Mouse (Mus musculus) heart, postnatal 10 days (tissue): ENCODE results near the gene Akr1b7. TPM values are rescaled to one million over a fixed set of nuclear protein-coding genes. Genes with fewer than 3 reads are reported as not detected.
A peak's percentile ranks its signal among the peaks of the same experiment; 100 is the strongest.
"Not testable (repeated sequence)": the region's sequence is repeated elsewhere in the genome, so short reads cannot be mapped to it uniquely, and the experiment has no call there.

Experiments
- DNase-seq, 2 experiments: peaks; one replicate each; pipeline ENCODE4 v3.0.0; 2021
- intact Hi-C: fragments of 180-260 bp; cut with DNase I; formaldehyde crosslinking; loops from one replicate; pipeline ENCODE4 v1.15.1; 2025
- total RNA-seq, 2 experiments: library from RNA; stranded (reverse); gene quantifications; 2 replicates each; pipeline ENCODE4 v1.2.3; 2021

Akr1b7 gene
- not detected for total RNA-seq

DNA sequence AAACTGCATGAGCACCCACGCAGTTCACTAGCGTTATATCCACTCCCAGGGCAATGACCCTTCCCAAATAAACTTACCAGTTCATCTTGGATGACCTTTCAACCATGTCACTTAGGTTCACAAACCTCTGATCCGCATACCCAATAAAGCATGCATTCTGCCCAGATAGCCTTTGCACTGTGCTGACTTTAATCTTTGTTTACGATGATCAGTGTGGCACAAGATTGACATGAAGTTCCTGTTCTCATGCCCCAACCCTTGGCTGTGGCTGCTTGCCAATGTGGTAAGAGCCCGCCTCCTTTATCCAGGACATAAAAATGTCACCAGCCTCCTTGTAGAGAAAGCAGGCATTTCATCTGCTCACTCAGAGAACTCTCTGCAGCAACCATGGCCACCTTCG is at the start of gene Akr1b7:
Akr1b7 (plus strand) TSS at position 312 of the 400 bp plus-strand sequence.
- DNase-seq, result peak; percentile 6 to 14
- intact Hi-C loops, result no loop called here

DNA sequence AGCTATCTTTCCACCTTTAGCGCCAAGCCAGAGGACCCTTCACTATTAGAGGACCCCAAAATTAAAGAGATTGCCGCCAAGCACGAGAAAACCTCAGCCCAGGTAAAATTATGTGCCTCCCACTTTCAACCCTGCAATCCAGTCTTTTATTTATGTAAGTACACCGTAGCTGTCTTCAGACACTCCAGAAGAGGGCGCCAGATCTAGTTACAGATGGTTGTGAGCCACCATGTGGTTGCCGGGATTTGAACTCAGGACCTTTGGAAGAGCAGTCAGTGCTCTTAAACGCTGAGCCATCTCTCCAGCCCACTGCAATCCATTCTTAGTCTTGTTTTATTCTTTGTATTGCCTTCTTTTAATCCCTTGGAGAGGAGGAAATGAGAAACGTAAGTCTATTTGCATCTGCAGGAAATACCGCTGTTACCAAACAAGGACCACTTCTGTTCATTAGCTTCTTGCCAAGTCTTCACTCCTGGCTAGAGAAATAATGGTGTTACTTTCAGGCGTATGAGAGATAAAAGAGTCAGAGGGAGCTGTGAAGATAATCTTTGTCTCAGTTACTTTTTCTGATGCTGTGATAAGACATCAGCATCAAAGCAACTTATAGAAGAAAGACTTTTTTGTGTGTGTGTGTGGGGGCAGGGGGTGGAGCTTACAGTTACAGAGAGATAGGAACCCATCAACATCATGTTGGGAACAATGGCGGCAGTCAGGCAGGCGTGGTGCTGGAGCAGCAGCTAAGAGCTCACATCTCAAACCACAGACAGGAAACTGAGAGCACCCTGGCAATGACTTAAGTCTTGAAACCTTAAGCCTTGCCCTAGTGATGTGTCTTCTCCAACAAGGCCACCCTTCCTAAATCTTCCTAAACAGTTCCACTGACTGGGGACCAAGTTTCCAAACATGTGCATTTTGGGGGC is 47.7 kb upstream of the Akr1b7 start:
- intact Hi-C loops, result no loop called here

DNA sequence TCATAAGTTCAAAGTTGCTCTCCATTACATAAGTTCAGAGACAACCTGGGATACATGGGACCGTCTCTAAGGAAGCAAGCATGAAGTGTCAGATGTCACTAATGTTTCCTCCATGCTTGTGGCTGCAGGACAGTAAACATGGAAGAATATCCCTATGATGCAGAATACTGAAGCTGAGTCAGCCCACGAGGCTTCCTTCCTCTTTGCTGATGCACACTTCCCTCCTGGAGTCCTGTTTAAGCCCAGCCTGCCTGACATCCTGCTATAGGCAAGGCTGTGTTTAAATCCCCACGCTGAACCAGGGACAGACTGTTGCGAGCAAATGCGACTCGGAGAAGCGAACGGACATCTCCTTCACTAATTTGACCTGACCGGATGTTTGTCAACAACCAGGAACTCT is 44.1 kb upstream of the Akr1b7 start:
- intact Hi-C loops, result no loop called here
- peak in 1 of 2 experiments; percentile 15 for DNase-seq

More for the DNA sequence above, 47.7 kb upstream of the Akr1b7 start:
- no peak for DNase-seq

DNA sequence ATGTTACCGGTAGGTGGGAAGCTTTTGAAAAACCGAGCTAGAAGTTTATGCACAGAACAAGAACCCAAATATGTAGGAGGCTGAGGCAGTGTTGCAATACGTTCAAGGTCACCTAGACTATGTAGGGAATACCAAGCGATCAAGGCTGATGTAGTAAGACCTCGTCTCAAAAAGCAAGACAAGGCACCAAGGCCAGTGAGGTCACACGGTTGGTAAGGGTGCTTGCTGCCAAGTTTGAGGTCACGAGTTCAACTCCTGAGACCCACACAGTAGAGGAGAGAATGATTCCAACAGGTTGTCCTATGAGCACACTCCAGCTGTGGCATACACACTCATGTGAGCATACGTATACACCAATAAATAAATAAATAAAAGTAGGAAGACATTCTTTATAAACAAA is 42.1 kb upstream of the Akr1b7 start:
- intact Hi-C loops, result loop anchor here (2.0 to 5.0 kb wide), 2 partner anchors 21 to 77 kb away; no protein-coding TSS in a partner anchor
- DNase-seq, result no peak

DNA sequence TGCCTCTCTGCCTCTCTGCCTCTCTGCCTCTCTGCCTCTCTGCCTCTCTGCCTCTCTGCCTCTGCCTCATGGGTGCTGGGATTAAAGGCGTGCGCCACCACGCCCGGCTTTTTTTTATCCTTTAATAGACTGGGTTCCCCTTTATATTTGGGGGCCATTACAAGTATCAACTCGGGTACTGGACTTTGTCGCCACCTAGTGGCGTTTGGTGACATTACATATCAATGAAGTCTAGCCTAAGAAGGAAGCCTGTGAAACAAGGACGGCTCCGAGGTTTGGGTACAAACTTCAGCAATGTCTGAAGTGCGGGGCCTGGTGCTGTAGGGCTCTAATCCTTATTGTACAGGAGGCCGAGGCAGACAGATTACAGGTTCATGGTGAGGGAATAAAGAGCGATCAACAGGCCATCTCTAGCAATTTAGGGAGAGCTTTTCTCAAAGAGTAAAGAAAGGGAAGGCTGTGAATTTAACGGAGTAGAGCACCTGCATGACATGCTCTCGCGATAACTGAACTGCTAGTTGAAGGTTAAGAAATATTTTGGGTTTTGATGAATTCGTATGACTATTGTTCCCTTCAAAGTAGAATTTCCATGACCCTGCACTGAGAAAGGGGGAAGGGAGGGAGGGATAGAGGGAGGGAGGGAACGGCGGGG is 40.3 kb upstream of the Akr1b7 start:
- intact Hi-C loops, result loop anchor here (1.0 to 5.0 kb wide), 3 partner anchors 23 to 79 kb away; no protein-coding TSS in a partner anchor
- DNase-seq, result peak; percentile 86 to 90

DNA sequence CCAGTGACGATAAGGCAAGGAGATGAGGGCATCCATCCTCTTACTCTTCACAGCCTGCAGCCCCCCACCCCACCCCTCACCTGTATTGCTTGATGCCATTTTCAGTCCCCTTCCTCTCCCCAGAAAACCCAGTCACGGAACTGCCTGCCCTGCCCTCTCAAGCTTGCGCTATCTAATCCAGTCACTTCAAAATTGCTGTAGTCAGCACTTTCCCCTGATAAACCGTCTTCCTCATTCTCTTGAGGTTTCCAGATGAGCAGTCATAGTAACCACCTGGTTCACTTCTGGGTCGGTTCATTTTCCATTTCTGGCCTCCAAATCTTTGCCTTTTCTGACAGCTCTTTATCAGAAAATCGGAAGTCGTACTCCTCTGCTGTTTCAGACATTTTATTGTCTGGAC is 38.3 kb upstream of the Akr1b7 start:
- no peak for DNase-seq
- intact Hi-C loops, result loop anchor here (5.0 kb wide), 1 partner anchor 73 kb away; no protein-coding TSS in a partner anchor

DNA sequence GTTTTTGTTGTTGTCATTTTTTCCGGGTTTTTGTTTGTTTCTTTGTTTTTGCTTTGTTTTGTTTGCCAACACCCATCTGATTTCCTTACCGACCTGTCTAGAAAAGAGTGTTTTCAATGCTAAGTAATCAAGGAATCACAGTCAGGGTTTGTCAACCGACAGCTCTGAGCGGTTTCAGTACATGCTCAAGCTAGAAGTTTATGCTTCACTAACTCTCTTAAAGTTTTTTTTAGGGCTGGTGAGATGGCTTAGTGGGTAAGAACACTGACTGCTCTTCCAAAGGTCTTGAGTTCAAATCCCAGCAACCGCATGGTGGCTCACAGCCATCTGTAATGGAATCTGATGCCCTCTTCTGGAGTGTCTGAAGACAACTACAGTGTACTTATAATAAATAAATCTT is 36.2 kb upstream of the Akr1b7 start:
- DNase-seq, intact Hi-C loops: not testable (repeated sequence)

DNA sequence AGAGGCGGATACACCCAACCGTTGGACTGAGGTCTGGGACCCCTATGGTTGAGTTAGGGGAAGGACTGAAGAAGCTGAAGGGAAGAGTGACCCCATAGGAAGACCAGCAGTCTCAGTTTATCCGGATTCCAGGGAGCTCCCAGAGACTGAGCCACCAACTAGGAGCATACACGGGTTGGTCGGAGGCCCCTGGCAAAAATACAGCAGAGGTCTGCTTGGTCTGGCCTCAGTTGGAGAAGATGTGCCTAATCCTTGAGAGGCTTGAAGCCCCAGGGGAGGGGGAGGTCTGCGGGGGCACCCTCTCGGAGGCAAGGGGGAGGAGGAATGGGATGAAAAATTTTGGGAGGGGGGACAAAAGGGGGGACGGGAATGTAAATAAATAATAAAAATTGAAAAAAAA is 28.7 kb upstream of the Akr1b7 start:
- DNase-seq, result no peak

DNA sequence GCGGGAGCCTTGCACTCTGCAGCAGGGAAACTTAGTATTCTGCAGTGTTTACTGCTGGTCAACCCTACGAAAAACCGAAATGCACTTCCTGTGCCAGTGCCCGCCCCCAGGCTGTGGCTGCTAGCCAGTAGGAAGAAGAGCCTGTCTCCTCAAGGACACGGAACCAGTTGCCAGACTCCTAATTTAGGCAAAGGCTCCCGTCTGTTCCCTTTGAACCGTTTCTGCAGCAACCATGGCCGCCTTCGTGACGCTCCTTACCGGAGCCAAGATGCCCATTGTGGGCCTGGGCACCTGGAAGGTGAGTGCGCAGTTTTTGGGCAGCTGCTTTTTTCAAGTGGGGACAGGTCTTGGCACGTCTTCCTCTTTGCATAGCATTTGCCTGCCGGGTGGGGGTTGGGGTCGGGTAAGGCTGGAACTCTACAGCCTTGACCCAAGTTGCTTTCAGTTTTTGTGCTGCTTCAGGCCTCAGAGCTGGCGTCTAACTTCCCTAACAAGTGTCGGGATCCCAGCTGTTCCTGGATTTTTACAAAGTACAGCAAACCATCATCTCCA is 27.9 kb upstream of the Akr1b7 start, which contains the start of gene Akr1b10:
Akr1b10 (plus strand) TSS at position 109 of the 552 bp plus-strand sequence.
- intact Hi-C loops, result no loop called here
- peak; percentile 88 to 89 for DNase-seq

More for the DNA sequence above, 28.7 kb upstream of the Akr1b7 start:
- intact Hi-C loops, result no loop called here

DNA sequence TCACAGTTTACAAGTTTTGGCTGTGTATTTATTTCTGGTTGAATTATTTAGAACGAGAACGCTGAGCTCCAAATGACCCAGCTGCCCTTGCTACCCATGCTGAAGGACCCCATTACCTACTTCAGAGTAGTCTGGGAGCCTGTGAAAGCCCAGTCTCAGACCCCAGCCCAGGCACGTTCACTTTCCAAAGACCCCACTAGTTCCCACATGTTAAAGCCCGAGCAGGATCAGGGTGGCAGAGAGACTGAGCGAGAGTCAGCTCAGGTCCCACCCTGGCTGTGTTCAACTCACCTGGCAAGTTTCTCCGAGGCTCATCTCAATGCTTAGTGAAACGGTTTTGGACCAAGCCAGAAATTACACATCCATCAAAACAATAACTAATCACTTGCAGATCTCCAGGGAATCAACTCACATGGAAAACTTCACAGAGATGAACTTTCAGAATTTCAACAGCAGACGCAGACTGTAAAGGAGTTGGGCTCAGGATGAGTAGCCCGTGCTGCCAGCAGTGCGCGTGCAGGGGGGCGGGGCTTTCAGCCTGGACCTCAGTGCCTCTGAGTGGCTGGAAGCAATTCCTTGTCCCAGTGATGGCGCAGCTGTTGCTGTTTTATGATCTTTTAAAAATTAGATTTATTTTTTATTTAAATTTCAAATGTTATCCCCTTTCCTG is 27.3 kb upstream of the Akr1b7 start:
- DNase-seq, result peak; percentile 77
- intact Hi-C loops, result no loop called here

DNA sequence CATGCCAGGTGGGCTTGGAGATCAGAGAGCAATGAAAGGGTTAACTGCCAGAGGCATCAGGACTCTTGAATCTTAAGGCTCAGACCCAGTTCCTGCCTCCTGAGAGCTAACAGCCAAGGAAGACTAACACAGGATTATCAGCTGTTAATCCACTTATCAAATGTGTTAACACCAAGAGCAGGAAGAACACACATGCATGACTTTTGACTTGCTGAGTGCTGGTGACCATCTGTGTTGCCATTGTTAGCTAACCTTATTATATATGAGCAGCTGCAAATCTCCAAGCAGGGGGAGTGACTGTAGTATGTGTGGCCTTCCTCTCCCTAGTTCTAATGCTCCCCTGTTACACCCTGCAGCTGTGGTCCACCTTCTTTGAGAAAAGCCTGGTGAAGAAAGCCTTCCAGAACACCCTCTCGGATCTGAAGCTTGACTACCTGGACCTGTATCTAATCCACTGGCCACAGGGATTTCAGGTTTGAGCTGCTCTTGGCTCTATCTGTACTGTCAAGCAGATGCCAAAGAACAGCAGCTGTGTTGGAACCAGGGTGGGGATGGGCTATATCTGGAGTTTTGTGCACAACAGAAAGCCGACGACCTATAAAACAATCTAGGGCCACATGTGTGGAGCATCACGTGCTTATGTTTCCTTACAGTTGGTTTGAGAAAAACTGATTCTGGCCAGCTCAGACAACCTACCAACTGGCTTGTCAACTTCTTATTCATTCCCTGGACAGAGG is 23.5 kb upstream of the Akr1b7 start:
- no peak for DNase-seq
- intact Hi-C loops, result no loop called here

DNA sequence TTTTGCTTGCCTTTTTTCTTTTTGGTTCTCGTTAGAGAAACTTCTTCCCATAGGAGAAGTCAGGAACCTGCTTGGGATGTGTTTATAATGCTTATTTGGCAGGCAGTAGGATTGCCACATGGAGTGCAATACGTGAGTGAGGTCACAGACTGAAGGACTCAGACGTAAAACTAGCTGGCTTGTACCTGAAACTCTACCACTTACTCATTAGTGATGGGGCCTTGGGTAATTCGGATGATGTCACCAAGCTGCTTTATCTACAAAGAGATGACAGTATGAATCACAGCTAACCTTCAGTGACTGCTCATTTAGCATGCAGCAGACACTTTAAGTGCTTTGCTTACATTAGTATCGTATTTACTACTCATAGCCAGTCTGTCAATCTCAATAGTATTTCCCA is 16.2 kb upstream of the Akr1b7 start:
- DNase-seq, result no peak
- intact Hi-C loops, result no loop called here

DNA sequence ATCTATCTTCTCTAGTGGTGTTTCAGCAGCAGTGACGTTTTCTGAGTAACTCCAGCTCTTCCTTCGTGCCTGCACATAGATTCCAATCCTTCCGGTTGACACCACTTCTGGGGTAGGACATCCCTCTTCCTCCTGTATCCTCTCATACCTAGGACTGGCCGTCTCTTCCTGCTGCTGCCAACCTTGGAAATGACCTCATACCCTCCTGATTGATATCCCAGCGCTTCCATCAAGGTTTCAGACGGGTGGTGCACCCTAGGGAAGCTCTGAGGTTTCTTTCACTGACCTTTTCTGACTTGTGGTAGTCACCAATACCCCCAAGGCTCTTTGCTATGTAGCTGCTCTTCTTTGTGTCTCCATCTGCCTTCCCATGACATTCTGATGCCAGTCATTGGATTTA is 13.7 kb upstream of the Akr1b7 start:
- intact Hi-C loops, result no loop called here
- no peak for DNase-seq

DNA sequence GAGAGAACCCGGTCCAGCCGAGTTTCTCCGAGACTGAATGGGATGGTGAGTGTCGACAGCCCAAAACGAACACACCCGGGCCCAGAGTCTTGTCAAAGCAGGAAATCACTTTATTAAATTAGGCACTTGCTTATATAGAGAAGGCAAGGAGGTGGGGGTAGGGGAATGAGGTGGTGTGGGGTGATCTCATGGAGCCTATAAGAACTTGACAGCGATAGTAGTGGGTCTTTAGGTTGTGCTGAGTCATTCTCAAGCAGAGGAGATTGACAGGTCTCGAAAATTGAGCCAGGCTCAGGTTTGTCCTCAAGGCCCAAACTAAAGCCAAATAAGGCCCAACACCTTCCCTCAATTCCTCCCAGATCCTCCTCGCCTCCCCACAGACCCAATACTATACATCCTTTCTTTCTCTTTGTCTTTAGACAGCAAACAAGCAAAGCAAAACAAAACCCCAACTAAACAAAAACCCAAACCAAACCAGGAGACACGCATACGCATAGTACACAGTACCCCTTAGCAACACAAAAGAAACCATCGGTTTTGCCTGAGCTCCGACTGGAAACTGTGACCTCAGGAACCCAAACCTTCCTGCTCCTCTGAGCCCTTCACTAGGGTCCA is 12.4 kb upstream of the Akr1b7 start:
- intact Hi-C loops, result no loop called here

DNA sequence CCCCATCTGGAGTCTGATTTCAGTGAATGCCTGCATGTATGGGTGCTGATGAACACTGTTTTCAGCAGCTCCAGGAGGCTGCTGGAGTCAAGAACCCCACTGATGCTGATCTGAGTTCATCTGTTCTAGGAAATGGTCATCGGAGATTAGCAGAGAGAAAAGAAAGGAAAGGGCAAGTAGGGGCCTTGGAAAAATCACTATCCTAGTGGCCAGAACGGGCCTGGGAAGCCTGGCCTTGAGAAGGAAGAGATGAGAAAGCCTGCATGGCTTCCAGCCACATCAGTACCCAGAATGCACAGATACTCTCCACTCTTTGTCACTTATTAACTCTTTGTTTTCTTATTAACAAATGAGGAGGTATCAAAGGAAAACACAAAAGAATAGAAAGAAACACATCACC is 11.4 kb upstream of the Akr1b7 start:
- intact Hi-C loops, result no loop called here
- DNase-seq, result no peak

More for the DNA sequence above, 12.4 kb upstream of the Akr1b7 start:
- DNase-seq, result no peak

DNA sequence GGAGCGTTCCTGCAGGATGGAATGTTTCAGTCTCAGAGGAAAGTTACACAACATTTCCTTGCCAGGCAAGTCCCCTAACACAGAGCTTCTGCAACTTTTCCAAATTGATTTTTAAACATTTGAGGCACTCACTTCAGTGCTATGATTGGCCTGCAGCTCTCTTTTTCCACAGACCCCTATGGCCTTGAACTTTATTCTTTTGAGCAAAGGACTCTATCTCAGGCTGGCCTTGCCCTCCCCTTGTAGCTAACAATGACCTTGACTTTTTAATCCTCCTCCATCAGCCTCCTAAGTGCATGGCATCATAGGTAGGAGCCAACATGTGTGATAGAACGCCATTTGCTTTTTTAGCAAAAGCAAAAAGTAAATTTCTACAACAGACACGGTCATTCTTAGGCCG is 5.4 kb upstream of the Akr1b7 start:
- DNase-seq, result no peak
- intact Hi-C loops, result no loop called here

DNA sequence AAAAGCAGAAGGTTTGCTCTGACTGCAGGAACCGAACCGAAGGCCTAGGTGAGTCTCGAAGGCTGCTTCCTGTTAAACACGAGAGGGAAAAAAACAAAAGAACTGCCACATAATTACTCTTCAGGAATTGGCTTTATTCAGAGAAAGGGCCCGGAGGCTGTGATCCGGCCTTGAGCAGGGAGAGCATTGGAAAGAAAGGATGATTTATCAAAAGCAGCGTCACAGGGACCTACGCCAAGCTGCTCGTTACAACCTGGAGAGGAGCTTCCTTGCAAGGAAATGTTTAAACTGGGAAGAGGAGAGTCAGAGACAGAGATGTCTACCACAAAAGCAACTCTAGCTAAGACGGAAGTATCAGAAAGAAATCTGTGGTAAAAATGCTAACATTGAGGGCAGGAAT is 4.7 kb upstream of the Akr1b7 start:
- no peak for DNase-seq

DNA sequence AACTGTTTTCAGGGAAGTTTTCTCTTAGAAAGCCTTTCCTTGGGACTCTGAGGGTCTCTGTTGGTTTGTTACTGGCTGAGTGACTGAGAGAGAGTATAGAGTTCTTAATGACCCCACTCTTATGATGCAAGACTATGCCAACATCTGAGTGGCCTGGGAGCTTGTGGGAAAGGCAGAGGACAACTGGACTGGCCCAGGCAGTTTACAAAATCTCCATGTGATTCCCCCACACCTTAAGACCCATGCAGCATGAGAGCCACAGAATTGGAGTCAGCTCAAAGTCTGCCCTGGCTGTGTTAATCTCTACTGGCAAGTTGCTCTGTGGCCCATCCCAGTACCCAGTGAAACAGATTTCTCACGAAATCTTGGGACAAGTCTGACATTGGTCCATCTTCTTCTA is 554 bp downstream of the Akr1b7 start:
- no peak for DNase-seq
- intact Hi-C loops, result no loop called here

More for the DNA sequence above, 4.7 kb upstream of the Akr1b7 start:
- intact Hi-C loops, result no loop called here

DNA sequence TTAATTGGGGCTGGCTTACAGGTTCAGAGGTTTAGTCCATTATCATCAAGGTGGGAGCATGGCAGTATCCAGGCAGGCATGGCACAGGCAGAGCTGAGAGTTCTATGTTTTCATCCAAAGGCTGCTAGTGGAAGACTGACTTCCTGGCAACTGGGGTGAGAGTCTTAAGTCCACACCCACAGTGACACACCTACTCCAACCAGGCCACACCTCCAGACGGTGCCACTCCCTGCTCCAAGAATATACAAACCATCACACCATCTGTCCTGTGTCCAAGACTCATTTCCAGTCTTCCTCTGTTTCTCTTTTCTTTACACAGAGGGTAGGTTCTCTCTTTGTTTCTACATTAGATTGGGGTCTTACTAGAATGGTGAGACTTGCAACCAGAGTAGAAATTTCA is 1.3 kb downstream of the Akr1b7 start:
- intact Hi-C loops, DNase-seq: not testable (repeated sequence)

DNA sequence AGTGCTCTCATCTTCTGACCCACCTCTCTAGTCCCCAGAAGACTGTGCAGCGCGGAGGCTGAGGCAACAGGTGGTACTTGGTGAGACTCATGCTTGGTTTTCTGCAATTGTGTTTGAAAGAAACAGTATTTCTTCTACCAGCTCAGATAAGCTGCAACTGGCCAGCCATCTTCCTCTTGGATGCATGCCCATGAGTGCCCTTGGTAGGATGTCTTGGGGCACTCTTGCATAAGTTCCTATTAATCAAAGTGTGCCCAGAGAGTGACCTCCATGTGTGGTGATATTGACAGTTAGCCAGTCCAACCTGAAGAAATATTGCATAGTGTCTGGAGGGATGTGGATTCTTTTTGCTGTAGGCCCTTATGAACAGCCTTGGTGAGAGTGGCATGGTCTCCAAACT is 4.4 kb downstream of the Akr1b7 start:
- DNase-seq, result no peak
- intact Hi-C loops, result no loop called here
